Mouse (Mus musculus): ENCODE measurements around the gene Plxna4. TPM values are rescaled to one million over a fixed set of nuclear protein-coding genes. Genes with fewer than 3 reads are reported as not detected.

Plxna4 gene
- polyA plus RNA-seq (2015; fragmentation: Nextera tagmentation; extraction: Ambion mirVana) = 0.21 and 0.26 TPM in 2 replicates

DNA sequence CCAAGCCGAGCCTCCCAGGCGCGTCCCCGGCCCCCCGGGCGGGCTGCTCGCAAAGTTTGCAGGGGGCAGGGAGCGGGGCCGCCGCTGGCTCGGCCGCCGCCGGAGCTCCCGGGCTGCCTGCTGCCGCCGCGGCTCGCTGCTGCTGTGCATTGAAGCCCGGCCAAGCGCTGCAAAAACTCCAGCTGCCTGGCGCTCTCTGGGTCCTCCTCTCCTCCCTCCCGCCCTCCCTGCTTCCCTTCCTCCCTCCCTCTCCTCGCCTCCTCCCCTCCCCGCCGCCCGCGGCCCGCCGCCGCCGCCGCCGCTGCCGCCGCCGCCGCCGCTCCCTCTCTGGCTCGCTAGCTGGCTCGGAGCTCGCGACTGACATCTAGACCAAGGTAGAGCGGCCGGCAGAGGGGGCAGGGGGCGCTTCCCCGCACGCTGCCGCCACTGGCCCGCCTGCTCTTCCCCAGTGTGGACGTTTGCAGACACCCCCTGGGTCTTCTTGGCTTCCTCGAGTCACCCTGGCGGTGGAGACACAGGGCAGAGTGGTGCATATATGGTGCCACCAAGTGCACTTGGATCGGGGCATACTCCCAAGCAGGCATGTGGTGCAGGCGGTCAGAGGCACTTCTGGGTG, at the start of gene Plxna4:
Plxna4 (minus strand) TSS at position 137 of the 616 bp plus-strand sequence.
- WGBS (ENCODE audit: insufficient replicate concordance) = under 1% methylated on average over 27 of the region's 55 CpGs
- peak within 1 kb of the TSS; percentile 28; the same call in 1 of the 2 replicates for H3K9ac ChIP-seq (ENCODE audit: low read depth, low read length)
- peak within 1 kb of the TSS; percentile 49 for H3K4me3 ChIP-seq (ENCODE audit: low read depth, low read length)
- H3K9me3 ChIP-seq (replicated peaks; ENCODE audit: control insufficient read depth, low read length) = no peaks in the 10 kb centered on the region
- no peaks in the 10 kb centered on the region for H3K36me3 ChIP-seq (ENCODE audit: control insufficient read depth, insufficient read depth)
- no peak; the same call in 1 of the 2 replicates for ATAC-seq (ENCODE audit: low read depth)
- H3K4me2 ChIP-seq (ENCODE audit: low read depth, low read length) = peak within 1 kb of the TSS; percentile 68
- H3K27ac ChIP-seq (ENCODE audit: low read length) = no peak within 1 kb of the TSS
- H3K4me1 ChIP-seq (ENCODE audit: control insufficient read depth, low read depth, low read length) = no peaks in the 10 kb centered on the region
- peaks cover 67% of the 10 kb centered on the region for H3K27me3 ChIP-seq (ENCODE audit: control insufficient read depth, insufficient read depth, low read depth, low read length)

DNA sequence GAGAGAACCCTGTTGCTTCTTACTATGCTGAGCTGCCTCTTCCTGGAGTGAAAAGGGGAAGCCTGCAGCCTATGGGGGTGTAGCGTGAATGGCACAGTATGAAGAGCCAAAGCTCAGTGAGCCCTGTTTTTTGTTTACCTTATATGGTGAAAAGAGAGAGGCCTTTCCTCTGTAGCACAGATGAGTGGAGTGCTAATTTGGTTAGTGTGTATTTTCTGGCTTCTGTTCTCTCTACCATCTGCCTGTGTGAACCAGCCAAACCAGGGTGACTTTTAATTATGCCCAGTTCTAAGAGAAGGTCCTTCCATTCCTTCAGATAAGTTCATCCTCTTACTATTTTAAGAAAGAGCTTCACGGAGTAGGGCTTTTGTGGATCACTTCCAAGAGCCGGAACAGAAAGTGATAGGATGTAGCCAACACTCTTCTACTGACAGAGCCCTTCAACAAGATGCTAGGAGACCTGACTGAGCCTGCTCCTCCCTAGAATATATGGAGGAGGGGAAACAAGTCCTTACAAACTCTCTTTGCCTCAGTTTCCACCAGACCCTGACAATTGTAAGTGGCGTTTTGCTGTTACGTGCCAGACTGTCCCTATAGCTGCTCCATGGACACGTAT, 49.7 kb upstream of the Plxna4 start:
- 62% methylated on average over 6 of the region's 6 CpGs for WGBS (ENCODE audit: insufficient replicate concordance)
- Histone ChIP-seq H3K4me1 (ENCODE audit: control insufficient read depth, low read depth, low read length) (no peaks in the 10 kb centered on the region), H3K4me2 (ENCODE audit: low read depth, low read length) (no peak overlapping the region), H3K9me3 (replicated peaks; ENCODE audit: control insufficient read depth, low read length) (no peaks in the 10 kb centered on the region), H3K36me3 (ENCODE audit: control insufficient read depth, insufficient read depth) (no peaks in the 10 kb centered on the region), H3K9ac (ENCODE audit: low read depth, low read length) (no peak overlapping the region), H3K4me3 (ENCODE audit: low read depth, low read length) (no peak overlapping the region), H3K27me3 (ENCODE audit: control insufficient read depth, insufficient read depth, low read depth, low read length) (no peaks in the 10 kb centered on the region), H3K27ac (ENCODE audit: low read length) (no peak overlapping the region)
- ATAC-seq (ENCODE audit: low read depth) = no peak

DNA sequence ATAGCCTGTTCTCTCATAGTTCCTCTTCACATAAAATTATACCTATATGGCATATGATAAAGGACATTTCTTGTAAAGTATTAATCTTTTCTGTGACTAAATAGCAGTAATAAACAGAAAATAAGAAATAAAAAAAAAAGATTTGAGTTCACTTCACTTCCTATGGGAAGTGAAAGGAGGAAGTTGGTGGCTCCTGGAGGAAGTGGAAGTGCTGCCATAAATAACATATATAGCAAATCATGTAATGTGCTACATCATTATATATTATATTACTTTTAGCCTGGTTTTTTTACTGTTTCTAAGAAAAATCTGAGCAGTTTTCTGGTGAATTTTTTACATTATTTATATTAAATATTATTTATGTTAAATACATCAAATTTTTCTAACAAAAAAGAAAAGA, 22.7 kb upstream of the Plxna4 start:
- Histone ChIP-seq H3K9me3 (replicated peaks; ENCODE audit: control insufficient read depth, low read length) (no peaks in the 10 kb centered on the region), H3K4me2 (ENCODE audit: low read depth, low read length) (no peak overlapping the region), H3K4me3 (ENCODE audit: low read depth, low read length) (no peak overlapping the region), H3K36me3 (ENCODE audit: control insufficient read depth, insufficient read depth) (no peaks in the 10 kb centered on the region), H3K9ac (ENCODE audit: low read depth, low read length) (no peak overlapping the region), H3K27ac (ENCODE audit: low read length) (no peak overlapping the region), H3K4me1 (ENCODE audit: control insufficient read depth, low read depth, low read length) (no peaks in the 10 kb centered on the region), H3K27me3 (ENCODE audit: control insufficient read depth, insufficient read depth, low read depth, low read length) (no peaks in the 10 kb centered on the region)
- no peak for ATAC-seq (ENCODE audit: low read depth)

DNA sequence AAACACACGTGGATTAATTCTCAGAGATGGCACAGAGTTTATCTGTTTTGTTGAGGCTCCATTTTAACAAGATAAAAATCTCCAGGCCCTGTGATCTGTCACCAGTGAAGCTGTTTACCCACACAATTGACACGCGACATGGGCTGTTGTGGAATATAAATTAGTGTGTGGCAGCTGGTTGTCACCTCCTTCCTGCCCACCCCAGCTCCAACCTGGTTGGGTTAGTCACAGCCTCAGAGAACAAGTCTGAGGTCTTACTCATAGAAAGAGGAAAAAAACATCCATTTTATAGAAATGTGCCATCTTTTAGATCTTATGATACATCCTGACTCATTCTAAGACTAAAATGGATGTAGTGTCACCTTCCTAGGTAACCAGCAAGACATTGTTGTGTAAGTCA, 18.8 kb upstream of the Plxna4 start:
- 48% methylated on average over 3 of the region's 3 CpGs for WGBS (ENCODE audit: insufficient replicate concordance)
- H3K4me2 ChIP-seq (ENCODE audit: low read depth, low read length) = no peak overlapping the region
- H3K4me1 ChIP-seq (ENCODE audit: control insufficient read depth, low read depth, low read length) = no peaks in the 10 kb centered on the region
- no peak for ATAC-seq (ENCODE audit: low read depth)
- no peaks in the 10 kb centered on the region for H3K36me3 ChIP-seq (ENCODE audit: control insufficient read depth, insufficient read depth)
- no peaks in the 10 kb centered on the region for H3K27me3 ChIP-seq (ENCODE audit: control insufficient read depth, insufficient read depth, low read depth, low read length)
- H3K27ac ChIP-seq (ENCODE audit: low read length) = no peak overlapping the region
- no peak overlapping the region for H3K4me3 ChIP-seq (ENCODE audit: low read depth, low read length)
- H3K9me3 ChIP-seq (replicated peaks; ENCODE audit: control insufficient read depth, low read length) = no peaks in the 10 kb centered on the region
- no peak overlapping the region for H3K9ac ChIP-seq (ENCODE audit: low read depth, low read length)

GRCm38 (mm10) chr6:32605581-32605980, 17.6 kb upstream of the Plxna4 start:
- Histone ChIP-seq H3K9ac (ENCODE audit: low read depth, low read length) (no peak overlapping the region), H3K4me1 (ENCODE audit: control insufficient read depth, low read depth, low read length) (no peaks in the 10 kb centered on the region), H3K4me2 (ENCODE audit: low read depth, low read length) (no peak overlapping the region), H3K27ac (ENCODE audit: low read length) (no peak overlapping the region), H3K27me3 (ENCODE audit: control insufficient read depth, insufficient read depth, low read depth, low read length) (no peaks in the 10 kb centered on the region), H3K36me3 (ENCODE audit: control insufficient read depth, insufficient read depth) (no peaks in the 10 kb centered on the region), H3K4me3 (ENCODE audit: low read depth, low read length) (no peak overlapping the region), H3K9me3 (replicated peaks; ENCODE audit: control insufficient read depth, low read length) (no peaks in the 10 kb centered on the region)
- 23% methylated on average over 3 of the region's 3 CpGs for WGBS (ENCODE audit: insufficient replicate concordance)
- no peak for ATAC-seq (ENCODE audit: low read depth)

GRCm38 (mm10) chr6:32604901-32605300, 16.9 kb upstream of the Plxna4 start:
- H3K4me3 ChIP-seq (ENCODE audit: low read depth, low read length) = no peak overlapping the region
- H3K9ac ChIP-seq (ENCODE audit: low read depth, low read length) = no peak overlapping the region
- whole genome bisulfite sequencing (ENCODE audit: insufficient replicate concordance) = 56% methylated on average over 4 of the region's 4 CpGs
- no peaks in the 10 kb centered on the region for H3K9me3 ChIP-seq (replicated peaks; ENCODE audit: control insufficient read depth, low read length)
- H3K27me3 ChIP-seq (ENCODE audit: control insufficient read depth, insufficient read depth, low read depth, low read length) = no peaks in the 10 kb centered on the region
- H3K27ac ChIP-seq (ENCODE audit: low read length) = no peak overlapping the region
- no peaks in the 10 kb centered on the region for H3K4me1 ChIP-seq (ENCODE audit: control insufficient read depth, low read depth, low read length)
- H3K4me2 ChIP-seq (ENCODE audit: low read depth, low read length) = no peak overlapping the region
- no peaks in the 10 kb centered on the region for H3K36me3 ChIP-seq (ENCODE audit: control insufficient read depth, insufficient read depth)
- no peak for ATAC-seq (ENCODE audit: low read depth)

DNA sequence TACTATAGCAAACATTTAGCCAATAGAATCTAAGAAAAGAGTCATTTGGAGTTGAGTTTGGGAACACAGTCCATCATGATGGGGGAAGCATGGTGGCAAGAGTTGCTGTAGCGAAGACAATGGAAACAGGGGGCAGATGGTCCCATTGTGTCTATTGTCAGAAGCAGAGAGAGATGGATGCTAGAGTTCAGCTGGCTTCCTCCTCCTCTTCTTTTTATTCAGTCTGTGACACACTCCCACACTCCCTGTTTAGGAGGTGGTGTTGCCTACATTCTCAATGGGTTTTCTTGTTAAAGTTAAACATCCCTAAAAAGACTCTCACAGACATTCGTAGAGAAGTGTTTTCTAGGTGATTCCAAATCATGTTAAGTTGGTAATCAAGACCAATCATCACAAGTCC, 14.1 kb upstream of the Plxna4 start:
- no peaks in the 10 kb centered on the region for H3K36me3 ChIP-seq (ENCODE audit: control insufficient read depth, insufficient read depth)
- no peak overlapping the region for H3K9ac ChIP-seq (ENCODE audit: low read depth, low read length)
- H3K27ac ChIP-seq (ENCODE audit: low read length) = no peak overlapping the region
- H3K27me3 ChIP-seq (ENCODE audit: control insufficient read depth, insufficient read depth, low read depth, low read length) = no peaks in the 10 kb centered on the region
- no peaks in the 10 kb centered on the region for H3K4me1 ChIP-seq (ENCODE audit: control insufficient read depth, low read depth, low read length)
- no peak for ATAC-seq (ENCODE audit: low read depth)
- H3K4me2 ChIP-seq (ENCODE audit: low read depth, low read length) = no peak overlapping the region
- WGBS (ENCODE audit: insufficient replicate concordance) = 54% methylated on average over 2 of the region's 2 CpGs
- H3K4me3 ChIP-seq (ENCODE audit: low read depth, low read length) = no peak overlapping the region
- no peaks in the 10 kb centered on the region for H3K9me3 ChIP-seq (replicated peaks; ENCODE audit: control insufficient read depth, low read length)

DNA sequence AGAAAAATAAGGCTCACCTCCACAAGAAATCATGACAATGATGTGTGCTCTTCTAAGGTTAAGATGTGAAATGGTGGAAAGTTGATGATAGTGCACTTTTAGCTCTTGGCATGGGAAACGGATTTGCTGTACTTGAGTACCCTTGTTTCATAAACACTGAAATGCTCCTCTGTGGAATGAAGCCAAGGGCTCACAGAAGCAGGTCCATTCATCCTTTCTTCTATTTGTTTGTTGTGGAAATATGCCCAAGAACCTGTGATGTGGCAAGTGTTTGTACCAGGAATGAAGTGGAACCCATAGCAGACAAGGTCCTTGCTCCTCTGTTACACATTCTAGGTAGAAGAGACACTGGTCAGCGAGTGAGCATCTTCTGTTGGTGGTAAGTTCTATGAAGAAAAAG, 13.3 kb upstream of the Plxna4 start:
- no peak overlapping the region for H3K9ac ChIP-seq (ENCODE audit: low read depth, low read length)
- WGBS (ENCODE audit: insufficient replicate concordance) = 42% methylated on average over 2 of the region's 2 CpGs

DNA sequence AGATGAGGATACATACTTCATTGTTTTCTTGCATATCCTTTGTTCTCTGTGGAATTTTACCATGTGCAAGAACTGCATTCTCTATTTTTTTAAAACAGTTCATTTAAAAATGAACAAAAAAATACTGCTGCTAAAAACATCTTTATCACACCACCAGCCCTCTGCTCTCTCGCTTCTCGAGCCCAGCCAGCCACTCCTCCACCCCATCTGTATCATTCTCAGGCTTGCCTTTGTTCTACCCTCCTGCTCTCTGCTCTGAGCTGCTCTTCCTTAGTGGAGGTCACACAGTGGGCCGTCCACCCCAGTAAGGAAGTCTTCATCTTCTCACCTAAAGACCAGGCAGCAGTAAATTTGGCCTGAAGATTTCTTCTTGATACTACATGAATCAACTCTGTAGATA, 7.6 kb upstream of the Plxna4 start:
- no peaks in the 10 kb centered on the region for H3K4me1 ChIP-seq (ENCODE audit: control insufficient read depth, low read depth, low read length)
- no peak overlapping the region for H3K4me3 ChIP-seq (ENCODE audit: low read depth, low read length)
- H3K27me3 ChIP-seq (ENCODE audit: control insufficient read depth, insufficient read depth, low read depth, low read length) = peaks cover under 1% of the 10 kb centered on the region
- no peaks in the 10 kb centered on the region for H3K9me3 ChIP-seq (replicated peaks; ENCODE audit: control insufficient read depth, low read length)
- WGBS (ENCODE audit: insufficient replicate concordance) = 33% methylated on average over 3 of the region's 3 CpGs
- H3K4me2 ChIP-seq (ENCODE audit: low read depth, low read length) = no peak overlapping the region
- H3K36me3 ChIP-seq (ENCODE audit: control insufficient read depth, insufficient read depth) = no peaks in the 10 kb centered on the region
- no peak for ATAC-seq (ENCODE audit: low read depth)
- no peak overlapping the region for H3K27ac ChIP-seq (ENCODE audit: low read length)
- H3K9ac ChIP-seq (ENCODE audit: low read depth, low read length) = no peak overlapping the region

More for the DNA sequence above, 13.3 kb upstream of the Plxna4 start:
- Histone ChIP-seq H3K36me3 (ENCODE audit: control insufficient read depth, insufficient read depth) (no peaks in the 10 kb centered on the region), H3K27ac (ENCODE audit: low read length) (no peak overlapping the region), H3K4me1 (ENCODE audit: control insufficient read depth, low read depth, low read length) (no peaks in the 10 kb centered on the region), H3K9me3 (replicated peaks; ENCODE audit: control insufficient read depth, low read length) (no peaks in the 10 kb centered on the region), H3K4me3 (ENCODE audit: low read depth, low read length) (no peak overlapping the region), H3K4me2 (ENCODE audit: low read depth, low read length) (no peak overlapping the region), H3K27me3 (ENCODE audit: control insufficient read depth, insufficient read depth, low read depth, low read length) (no peaks in the 10 kb centered on the region)
- ATAC-seq (ENCODE audit: low read depth) = no peak

All from liver, embryonic 16.5 days (tissue).